Mouse (Mus musculus): ENCODE data around the gene Fzd4.

Fzd4 gene

DNA sequence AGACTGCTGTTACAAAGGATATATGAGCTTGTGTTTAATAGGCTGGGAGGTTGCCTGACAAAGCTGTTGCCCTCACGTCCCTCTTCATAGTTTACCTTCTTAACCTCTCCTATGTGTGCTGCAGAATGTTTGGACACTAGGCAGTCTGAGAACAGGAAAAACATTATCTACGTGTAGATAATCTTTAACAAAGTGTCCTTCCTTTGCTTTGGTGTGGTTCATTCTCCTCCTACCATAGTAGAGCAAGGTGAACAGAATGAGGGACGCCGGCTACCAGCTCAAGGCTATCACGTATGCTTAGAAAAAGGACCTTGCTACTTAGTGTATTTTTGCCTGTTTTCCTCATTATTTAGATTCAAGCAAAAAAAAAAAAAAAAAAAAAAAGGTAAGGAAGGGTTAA lies 24.6 kb downstream of the Fzd4 start:
- no peak for DNase-seq

DNA sequence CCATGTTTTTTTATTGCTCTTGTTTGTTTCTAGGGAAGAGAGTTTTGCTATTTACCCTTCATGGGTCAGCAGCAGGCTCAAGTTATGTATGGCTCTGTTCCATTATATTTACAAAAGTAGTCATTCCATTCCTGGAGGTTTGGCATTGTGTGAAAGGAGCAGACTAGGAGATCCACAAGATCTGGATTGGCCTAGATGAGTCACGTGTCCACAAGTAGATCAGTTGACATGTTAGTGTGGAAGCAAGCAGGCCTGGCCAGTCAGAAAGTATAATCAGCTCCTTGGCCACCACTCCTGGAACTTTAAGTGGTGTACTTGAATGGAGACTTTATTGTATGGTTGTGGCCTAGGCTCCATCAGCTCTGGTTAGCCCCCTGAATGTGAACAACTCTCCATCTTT lies 25.2 kb downstream of the Fzd4 start:
- DNase-seq, result no peak

DNA sequence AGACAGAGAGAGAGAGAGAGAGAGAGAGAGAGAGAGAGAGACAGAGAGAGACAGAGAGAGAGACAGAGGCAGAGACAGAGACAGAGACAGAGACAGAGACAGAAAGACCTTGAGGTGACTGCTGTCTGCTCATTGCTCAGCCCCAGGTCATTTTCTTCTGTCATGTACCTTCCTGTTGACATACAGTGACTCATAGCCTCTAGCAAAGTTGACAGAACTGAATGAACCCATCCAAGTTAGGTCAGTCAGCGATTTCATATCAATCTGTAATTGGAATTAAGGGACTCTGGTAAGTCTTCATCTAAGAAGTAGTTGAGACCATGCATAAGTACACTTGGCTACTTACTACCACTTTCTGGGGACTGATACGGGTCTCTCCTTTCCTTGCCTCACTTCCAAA lies 27.0 kb downstream of the Fzd4 start:
- DNase-seq, result no peak

DNA sequence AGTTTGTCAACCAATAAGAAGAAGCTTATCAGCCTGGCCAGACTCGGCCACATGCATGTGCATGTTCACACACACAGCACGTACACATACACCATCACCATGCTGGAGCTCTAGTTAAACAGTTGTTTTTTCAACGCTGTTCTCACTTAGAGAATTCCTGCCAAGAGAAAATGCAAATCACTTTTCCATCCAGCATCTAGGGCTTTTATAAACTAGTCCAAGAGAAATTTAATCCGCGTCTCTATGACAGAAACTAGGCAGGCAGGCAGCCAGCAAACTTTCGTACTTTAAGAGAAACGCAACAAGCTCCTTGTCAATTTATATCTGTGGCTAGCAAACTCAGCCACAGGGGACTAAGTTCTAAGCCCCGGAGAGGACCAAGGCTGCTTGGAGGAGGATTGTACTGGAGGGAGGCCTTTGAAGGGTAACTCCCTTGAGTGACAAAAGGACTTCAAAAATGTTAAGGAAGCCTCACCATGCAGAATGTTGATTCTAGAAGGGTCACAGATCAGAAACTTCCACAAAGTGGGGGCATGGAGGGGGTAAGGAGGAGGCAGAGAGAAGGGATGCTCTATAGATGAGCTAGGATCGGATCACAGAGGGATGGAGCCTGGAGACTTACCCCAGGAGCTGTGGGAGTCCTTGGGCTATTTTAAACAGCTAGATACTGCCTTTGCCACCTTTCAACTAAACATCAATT lies 29.2 kb downstream of the Fzd4 start:
- DNase-seq, result no peak

DNA sequence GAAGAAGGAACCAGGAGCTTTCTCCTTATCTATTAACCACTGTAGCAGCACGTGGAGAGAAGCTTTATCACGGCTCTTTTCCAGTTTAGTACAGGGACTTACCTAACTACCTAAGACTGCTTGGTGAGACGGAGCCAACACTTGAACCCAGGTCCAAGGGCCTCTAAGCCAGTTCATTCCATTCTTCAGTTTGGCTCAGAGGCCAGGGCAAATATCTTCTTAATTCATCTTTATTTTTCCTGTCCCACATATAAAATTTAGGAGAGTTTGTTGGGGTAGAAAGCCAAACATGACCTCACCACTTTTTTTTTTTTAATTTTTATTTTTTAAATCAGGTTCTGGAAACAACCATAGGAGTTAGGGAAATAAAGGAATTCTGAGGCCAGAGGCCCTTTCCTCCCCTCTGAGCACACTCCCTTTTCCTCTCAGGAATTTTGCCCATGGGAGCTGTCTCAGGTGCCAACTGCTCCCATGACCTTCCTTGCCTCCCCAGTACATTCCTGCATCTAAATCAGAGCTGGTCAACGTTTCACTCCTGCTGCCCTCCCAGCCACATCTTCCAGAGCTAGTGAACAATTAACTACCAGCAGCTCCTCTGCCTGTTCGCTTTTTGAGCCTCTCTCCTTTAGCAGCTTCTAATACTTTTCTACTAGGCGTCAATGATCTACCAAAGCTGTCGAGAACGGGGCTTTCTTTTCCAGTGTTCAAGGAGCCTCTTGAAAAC lies 29.9 kb downstream of the Fzd4 start:
- DNase-seq, result no peak

DNA sequence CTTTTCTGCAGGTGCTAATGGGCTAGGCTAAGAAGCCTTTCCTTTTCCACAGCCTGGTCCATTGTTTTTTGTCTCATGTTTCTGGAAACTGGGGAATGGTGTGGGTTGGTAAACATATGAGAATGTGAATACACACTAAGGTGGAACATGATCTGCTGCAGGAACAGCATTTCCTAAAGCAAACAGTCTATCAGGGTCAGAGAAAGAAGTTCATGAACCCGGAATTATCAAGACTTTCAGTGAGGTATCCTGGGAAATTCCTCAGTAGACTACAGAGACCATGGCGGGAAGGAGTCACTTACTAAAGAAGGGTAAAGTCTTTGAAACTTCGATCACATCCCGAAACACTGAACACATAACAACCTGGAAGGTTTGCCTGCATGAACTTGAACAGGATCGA lies 32.2 kb downstream of the Fzd4 start:
- DNase-seq, result no peak

DNA sequence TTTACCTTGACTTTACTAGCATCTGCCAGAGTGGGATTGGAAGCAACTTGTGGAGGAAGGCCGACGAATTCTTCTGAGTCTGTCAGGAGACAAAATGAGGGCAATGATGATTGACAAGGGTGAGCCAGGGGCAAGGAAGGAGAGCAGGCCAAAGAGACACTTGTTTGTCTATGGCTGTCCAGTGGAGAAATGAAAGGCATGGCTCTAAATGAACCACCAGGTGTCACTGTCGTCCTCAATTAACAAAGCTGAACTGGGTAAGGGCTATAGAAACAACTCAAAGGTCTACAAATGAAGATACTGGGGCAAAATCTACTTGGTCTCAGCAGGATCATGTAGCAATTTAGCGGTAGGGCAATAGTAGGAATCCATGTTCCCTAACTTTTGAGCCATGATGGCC lies 33.4 kb downstream of the Fzd4 start:
- peak in 1 of 2 experiments; percentile 5 for DNase-seq

DNA sequence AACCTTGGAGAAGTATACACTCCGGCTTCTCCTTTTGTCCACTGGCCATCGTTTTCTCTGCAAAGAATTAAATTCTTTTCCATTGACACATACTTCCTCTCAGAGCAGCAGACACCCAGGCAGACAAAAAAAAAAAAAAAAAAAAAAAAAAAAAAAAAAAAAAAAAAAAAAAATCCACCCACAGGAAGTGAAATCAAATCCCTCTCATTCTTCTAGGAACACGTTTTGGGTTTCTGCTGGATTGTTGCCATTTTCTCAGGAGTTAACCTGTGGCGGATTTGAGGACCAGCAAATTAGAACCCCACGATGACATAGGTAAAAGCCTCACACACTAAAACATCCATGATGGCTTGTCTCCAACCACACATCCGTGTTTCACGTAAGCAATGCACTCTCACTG lies 37.1 kb downstream of the Fzd4 start:
- DNase-seq, result no peak

DNA sequence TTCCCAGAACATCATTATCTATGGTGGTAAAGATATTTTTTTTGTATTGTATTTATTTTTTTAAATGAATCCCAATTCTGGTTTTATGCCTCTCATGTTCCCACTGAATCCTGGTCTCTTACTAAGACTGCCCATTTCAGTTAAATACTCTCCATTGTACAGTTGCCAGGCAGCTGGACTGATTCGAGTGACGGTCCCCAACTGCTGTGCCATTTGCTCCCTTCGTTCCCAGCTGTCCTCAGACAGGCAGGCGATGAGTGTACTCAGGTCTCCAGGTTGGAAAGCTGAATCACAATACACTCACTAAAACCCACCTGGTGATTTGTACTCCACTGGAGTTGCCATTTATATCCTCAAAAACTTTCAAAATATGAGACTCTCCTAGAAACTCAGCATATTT lies 38.1 kb downstream of the Fzd4 start:
- no peak for DNase-seq

DNA sequence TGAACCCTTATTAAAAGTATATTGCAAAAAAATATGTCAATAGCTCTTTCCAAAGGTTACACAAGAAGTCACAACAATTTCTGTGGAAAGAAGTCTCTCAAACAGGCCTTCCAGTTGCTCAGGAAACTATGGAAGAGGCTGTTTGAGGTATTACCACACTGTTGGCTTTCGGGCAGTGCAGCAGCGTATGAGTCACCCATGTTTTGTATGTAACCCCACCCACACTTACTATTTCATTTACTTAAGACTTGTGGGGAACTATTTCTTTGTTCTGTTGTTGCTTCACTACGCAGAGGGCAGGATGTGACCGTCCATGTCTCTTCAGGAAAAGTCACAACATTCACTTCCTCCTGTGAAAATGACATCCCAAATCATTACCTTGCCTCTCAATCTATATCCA lies 41.0 kb downstream of the Fzd4 start:
- DNase-seq, result no peak

DNA sequence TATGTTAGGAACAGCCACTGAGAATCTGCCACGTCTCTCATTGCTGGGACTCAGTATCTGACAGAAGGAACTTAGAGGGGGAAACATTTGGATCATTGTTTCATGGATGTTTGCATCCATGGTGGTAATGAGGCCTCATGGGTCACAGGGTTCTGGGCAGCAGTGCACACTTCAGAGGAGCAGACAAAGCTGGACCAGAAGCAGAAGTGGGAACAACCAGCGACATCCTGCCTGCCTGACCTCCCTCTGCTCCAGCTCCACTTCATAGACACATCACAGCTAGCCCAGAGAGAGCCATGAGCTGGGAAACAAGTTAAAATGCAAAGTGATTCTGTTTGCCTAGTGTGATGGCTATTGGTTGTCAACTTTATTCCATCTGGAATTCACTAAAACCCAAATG lies 46.2 kb downstream of the Fzd4 start:
- DNase-seq, result no peak

DNA sequence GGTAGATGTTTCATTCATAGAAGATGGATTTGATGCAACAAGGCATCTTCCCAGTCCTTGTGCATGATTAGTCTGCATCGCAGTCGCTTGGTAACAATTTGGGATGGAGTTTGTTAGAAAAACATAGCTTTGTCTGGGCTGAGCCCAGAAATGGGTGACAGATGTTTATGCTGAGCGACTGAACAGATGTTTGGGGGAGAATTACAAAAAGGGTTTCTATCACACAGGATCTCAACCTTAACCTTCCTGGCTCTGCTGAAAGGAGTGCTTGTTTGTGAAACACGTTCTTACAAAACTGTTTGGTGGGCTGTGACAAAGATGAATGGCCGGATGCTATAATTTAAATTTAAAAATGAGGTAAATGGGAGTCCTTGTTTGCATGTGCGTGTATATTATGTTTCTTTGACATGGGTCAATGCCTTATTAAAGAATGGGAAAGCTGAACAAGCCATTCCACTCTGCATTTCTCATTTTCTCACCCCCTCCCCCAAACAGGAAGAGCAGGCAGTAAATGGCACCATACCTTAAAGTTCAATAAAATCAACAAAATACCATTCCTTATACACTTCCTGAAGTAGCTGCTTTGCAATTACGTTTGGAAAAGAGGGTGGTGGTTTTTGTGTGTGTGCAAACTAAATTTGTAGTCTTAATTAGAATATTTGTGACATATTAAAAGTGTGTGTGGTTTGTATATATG lies 52.4 kb downstream of the Fzd4 start:
- no peak for DNase-seq

DNA sequence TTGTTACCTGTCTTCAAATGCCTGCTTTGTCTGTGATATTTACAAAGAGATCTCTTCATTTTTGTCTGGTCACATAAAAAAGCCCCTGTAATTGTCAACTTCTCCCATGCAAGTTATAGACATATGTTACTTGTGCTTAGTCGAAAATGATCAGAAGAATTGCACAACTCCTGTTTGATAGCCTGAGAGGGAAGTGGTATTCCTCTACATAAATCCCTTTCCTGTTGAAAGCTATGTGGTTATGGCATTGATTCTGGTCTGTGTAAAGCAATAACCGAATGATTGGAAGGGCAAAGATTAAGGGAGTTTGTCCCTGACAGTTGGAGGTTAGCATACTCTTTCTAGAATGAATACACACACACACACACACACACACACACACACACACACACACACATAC lies 55.5 kb downstream of the Fzd4 start:
- no peak for DNase-seq

DNA sequence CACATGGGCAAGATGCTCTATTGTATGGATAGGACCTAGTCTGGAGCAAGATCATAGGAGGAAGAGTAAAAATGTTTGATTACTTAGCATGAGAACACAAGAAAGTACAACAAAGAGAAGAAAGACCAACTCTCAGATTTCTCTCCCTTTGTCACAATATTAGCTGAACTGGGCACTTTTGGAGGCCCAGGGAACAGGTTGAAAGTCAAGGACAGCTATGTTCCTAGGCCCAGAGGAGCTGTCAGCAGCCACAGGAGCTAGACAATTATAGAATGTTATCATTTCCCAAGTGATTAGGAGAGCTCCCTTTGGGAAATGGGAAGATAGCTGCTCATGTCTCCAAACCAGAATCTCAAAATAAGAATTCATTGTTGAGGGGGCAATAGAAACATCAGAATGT lies 56.8 kb downstream of the Fzd4 start:
- no peak for DNase-seq

DNA sequence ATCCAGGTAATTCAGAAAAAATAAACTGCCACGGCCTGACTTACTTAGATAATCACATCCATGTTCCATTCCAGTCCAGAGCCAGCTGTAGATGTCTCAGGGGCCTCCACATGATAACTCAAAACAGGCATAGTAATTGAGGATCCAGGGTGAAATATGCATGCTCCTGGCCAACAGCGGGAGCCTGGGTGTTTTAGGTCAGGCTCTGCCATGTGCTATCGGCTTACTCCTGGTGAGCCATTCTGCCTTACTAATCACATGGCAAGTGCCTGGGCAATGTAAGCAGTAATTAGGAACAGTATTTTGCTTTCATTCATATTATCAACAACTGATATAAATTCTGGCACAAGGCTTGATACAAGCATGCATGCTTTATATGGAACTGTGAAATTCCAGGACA lies 57.2 kb downstream of the Fzd4 start:
- DNase-seq, result no peak

Measured in spleen, adult 18-20 months (tissue).